Mouse (Mus musculus) right cerebral cortex, postnatal 14 days (tissue): Measurements from ENCODE around the gene Bhlha9.

Experiments used
- DNase-seq: peaks from one replicate; pipeline ENCODE4 v3.0.0; 2022

The Bhlha9 gene

DNA sequence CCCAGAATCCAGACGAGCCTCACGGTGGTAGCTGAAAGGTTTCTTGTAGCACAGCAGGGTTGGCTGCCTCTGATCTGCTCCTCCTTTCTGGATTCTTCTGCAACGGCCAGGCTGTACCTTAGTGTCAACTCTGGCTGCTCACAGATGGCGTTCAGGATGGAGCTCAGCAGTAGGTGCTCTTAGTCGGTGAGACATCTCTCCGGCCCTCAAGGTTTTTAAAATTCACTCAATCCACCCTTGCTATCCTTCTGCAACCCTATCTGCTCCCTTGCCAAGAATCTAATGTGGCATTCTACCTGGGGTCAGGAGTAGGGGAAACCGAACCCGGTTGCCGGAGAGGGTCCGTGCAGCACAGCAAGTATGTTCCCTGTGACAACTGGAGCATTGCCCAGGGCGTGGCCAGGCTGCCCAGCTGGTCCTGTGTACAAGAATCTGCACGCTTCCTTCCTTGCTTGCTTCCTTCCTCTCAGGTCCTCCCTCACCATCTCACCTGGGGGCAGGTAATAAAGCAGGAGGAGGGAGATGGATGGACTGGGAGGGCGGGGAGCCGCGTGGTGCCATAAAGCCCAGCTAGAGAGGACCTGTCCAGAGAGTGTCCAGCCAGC lies at the start of gene Bhlha9:
TSS of gene Bhlha9 (plus strand) at position 600 of the 605 bp plus-strand sequence.
- DNase-seq = no peak

DNA sequence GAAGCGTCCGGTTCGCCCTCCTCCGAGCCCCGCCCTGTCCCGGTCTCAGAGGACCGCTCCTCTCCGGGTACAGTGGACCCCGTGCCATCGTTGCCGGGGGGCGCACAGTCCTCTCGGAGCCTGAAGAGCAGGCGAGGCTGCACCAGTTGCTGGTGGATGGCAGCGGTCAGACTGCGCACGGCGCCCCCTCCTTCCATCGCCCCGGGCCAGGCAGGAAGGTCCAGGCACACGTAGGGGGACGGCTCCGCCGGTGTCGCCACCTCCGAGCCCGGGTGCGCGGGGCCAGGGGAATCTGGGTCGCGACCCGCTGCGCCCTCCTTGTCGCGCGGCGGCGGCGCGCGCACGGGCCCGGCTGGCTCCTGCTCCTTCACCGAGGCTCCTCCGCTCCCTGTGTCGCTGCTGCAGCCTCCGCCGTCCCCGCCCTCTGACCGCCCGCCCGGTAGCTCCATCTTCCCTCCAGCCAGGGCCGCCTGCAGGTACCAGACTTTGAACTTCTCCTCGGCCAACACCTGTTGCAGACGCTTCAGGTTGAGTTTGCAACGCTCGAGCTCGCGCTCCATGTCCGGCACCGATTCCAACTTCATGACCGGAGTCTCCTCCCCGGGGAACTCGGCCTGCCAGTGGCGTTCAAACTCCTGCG lies 49.6 kb upstream of the Bhlha9 start:
- DNase-seq = peak; percentile 15

DNA sequence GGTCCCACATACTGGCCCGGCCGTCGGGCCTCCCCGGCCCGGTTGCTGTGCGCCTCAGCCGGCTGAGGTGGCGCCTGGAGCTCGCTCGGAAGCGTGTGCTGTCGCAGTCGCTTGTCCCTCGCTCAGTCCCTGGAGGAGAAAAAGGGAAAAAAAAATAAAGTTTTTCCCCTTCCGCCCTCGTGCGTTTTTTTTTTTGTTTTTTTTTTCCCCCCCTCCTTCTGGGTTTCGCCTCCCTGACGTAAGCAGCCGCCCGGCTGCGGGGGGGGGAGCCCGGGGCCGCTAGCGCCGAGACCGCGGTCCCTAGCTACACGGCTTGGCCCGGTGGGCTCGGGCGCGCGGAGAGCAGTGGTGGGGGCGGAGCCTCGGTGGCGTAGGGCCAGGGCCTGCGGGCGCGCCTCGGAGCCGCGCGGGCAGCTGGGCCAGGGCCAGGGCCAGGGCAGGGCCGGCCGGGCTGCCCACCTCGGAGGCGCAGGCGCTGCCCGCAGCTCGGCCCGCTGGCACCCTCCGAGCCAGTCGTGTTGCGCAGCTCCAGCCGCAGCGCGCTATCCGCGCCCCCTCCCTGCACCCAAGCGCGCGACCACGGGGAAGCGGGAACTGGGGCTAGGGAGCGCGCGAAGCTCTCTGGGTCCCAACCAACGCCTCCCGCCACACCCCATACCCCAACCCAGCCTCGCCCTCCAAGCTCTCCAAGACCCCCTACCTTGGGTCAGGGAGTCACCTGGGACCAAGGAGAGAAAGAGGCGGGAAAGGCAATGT lies 48.9 kb upstream of the Bhlha9 start:
- peak; percentile 59 for DNase-seq

DNA sequence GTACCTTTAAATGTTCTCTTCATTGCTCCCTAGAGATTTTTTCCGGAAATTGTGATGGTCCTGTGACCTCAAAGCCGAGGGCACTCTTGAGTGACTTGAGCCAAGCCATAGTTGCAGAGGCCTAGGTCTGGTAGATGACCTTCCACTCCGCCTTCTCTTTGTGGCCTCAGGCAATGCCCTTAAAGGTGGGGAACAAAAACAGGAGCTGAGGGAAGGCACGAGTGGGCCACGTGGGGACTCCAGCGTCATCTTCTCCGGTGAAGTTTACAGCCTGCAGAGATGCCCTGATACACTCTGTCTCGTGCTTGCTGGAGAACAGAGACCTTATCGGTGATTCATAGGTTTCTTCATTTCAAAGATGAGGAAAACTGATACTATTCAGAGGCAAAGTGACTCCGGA lies 48.2 kb upstream of the Bhlha9 start:
- no peak for DNase-seq

DNA sequence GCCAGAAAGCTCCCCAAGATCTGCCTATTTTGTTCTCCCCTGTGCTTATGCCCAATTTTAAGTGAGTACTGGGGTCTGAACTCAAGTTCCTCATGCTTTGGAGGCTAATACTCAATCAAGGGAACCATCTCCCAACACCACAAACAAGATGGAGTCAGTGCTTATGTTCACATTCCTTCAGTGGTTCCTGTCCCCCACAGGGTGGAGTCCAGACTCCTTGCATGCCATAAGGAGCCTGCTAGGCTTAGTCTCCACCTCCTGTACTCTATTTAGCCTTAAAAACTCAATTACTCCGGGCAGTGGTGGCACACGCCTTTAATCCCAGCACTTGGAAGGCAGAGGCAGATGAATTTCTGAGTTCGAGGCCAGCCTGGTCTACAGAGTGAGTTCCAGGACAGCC lies 47.4 kb upstream of the Bhlha9 start:
- no peak for DNase-seq

DNA sequence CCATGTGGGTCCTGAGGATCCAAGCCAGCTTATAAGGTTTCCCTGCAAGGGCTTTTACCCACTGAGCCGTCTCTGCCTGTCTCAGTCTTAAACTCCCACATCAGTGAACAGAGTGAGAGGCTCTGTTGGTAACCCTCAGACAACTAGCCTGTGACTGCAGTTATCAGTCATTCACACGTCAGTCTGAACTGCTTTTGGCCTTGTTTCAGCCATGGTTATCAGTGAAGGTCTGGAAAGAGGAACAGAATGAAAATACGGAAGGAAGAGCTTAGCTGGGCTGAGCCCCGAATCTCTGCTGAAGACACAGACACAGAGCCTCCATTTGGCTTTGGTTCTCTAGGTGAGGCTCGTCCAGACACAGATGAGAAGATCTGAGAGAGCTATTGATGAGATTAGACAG lies 43.7 kb upstream of the Bhlha9 start:
- no peak for DNase-seq

DNA sequence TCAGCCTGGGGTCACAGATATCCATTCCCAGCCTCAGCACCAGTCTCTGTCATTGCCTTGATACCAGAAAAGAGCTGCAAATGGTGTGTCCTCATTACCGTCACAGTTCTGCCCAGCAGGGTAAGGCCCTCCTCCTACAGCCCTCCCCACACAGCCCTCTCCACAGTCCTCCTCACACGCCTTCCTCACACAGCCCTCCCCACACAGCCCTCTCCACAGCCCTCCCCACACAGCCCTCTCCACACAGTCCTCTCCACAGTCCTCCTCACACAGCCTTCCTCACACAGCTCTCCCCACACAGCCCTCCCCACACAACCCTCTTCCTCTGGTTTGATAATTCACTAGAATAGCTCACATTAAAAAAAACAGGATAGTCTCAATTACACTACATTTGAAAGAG lies 42.2 kb upstream of the Bhlha9 start:
- DNase-seq = no peak

DNA sequence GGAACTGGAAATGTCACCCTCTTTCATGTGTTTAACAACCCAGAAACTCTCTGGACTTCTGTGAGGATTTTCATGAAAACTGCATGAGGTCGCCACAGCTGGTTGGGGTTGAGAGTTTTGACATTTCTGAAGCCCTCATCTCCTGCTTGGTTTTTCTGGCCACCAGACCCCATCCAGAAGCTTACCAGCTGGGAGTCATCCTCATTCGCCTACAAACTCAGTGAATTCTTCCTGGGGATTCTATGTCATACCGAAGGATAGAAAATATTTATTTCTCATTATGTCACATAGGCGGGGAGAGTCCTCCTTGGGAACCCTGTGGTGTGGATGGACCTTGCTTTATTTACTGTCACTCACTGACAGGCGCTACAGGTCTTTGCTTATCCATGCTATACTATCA lies 41.8 kb upstream of the Bhlha9 start:
- no peak for DNase-seq

DNA sequence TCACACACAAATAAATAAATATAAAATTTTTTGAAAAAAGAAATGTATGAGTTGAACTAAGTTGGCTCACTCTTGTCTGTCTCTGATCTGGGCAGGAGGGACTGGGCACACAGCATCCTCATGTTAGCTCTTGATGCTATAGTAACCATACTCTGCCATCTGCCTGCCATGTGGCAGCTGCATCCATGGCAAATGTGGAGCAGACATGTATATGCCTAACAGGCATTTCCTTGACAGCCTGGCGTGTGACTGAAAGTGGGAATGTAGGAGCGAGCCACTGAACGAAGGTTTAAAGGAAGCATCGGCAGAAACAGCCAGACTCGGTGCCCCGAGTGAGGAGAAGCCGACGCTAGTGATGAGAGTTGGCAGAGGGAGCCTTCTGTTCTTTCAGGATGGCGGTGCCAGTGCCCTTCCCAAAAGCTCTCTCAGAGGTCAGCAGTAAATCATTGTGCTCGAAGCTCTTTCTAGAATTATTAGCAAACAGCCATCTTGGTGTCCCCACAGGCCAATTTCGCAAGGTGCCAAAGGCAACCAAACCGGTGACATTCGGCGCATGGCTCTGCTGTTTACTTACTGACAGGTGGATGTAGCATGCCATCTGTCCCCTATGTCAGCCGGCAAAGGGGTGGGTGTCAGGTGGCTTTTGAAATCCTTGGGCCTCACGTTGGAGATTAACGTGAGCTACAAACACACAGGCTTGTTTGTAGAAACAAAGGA lies 32.8 kb upstream of the Bhlha9 start:
- peak; percentile 16 for DNase-seq

DNA sequence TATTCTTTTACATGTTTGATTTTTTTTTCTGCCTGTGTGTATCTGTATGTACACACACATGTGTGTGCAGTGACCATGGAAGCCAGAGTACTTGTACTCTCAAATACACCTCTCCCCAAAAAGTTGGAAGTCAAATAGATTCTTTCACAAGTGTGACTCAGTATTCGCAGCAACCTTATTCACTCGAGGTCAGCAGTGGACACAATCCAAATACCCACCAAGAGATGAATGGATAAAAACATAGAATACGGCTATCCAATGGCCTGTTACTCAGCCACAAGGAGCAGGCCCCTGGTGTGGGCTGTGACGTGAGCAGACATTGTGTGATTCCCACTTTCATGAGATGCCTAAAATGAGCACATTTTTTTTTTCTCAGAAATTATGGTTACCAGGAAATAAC lies 32.0 kb upstream of the Bhlha9 start:
- no peak for DNase-seq

DNA sequence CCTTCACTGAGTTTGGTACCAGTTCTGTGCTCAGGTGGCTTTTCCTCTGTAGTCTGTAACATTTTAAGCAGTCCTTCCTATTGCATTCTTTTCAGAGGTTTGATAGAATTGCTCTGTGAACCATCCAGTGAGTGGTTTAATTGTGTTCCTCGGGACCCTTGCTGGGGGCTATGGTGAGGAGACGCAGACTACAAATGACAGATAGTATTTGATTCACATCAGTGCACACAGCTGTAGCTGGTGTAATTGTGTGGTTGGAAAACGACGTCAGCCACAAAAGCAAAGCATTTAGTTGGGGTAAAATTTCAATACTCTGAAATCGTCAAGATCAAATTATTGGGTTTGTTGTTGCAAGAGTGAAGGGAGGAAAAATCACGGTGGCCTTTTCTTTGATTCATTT lies 28.0 kb upstream of the Bhlha9 start:
- DNase-seq = no peak

DNA sequence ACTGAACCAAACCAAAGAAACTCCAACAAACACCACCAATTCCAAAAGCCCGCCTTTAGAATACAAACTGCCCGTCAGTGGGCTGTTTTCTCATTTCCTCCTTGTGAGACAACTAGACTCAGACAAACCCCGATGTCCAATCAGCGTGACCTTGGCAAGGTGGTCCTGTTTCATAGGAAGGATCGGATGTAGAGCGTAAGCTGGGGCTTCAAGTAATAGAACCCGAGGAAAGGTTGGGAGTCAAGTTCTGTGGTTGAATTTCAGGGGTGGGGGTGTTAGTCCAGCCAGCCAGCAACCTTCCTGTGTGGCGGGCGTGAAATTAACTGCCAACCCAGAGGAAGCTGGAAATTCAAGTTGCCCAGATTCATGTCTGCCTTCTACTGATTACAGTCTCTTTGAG lies 27.2 kb upstream of the Bhlha9 start:
- DNase-seq = no peak

DNA sequence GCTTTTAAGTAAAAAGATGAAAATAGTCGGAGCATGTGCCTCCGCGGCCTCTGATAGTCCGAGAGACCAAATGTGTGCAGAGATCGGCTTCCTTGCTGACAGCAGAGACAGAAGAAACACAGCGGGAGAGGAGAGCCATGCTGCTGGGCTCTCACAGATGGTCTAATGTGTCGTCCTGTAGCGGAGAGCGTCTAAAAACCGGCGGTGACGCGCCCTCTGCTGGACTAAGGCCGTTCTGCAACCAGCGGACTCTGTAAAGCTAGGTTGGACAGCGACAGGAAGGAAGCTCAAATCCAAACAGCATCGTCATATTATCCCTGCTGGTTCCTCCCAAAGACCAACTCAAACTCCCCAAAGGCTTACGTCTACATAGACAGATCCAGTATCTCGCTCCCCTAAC lies 26.3 kb upstream of the Bhlha9 start:
- DNase-seq = peak; percentile 96

DNA sequence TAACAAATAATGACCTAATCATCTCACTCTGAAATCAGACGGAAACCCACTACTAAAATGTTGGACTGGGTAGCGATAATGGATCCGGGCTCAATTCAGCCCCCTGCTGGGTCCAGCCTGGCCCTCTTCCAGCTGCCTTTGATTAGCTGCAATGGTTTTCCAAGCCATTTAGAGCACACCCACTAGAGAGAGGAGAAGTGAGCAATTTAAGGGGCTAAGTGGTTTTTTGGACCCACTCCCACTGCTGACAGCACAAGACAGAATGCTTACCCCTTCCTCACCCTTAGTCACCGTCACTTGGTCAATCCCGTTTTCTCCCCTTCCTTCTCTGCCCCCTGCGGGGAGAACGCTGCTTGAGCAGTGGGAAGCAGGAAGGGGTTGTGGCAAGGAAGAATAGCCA lies 25.2 kb upstream of the Bhlha9 start:
- no peak for DNase-seq

DNA sequence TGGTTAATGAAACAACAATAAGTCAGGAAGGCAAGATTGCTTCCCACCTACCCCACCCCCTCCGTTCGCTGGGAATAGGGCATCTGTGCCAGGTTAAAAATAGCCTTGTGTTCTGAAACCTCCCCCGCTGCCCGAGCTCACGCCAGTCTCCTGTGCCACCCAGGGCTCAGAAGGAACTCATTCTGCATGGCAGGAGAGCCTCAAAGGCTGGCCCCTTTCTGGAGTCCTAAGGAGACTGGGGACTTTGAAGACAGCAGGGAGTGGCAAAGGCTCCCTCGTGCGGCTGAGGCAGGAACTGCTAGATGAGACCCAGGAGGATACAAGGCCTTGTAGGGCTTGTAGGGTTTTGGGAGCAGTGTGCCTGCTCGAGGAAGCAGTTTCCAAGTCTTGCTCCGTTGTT lies 24.8 kb upstream of the Bhlha9 start:
- DNase-seq = peak; percentile 83

DNA sequence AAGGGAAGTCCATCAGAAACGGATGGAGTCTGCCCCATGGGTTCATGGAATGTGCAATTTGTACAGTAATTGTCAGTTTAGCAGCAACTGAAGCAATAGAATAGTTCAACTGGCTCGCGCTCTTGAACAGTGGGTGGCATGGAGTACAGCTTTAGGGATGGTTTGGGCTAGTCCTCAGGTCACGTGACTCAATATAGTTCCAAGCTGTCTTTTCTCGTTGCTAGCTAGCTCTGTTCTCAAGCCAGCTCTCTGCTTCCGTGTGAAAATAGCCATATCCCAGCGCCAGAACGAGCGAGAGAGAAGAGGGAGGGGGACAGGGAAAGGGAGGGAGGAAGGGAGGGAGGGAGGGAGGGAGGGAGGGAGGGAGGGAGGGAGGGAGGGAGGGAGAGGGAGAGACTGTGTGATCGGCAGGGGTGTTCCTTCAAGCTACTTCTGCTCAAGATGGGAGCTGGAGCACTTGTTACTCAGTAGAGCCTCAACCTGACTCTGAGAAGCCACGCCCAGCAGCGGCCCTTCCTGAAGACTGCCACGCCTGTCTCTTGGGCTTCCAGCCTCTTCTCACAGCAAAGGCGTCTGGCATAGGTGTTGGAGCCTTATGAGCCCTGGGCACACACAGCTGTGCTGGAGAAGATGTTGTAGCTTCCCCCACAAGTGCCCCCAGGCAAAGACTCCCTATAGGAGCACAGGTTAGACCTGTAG lies 21.3 kb upstream of the Bhlha9 start:
- no peak for DNase-seq

DNA sequence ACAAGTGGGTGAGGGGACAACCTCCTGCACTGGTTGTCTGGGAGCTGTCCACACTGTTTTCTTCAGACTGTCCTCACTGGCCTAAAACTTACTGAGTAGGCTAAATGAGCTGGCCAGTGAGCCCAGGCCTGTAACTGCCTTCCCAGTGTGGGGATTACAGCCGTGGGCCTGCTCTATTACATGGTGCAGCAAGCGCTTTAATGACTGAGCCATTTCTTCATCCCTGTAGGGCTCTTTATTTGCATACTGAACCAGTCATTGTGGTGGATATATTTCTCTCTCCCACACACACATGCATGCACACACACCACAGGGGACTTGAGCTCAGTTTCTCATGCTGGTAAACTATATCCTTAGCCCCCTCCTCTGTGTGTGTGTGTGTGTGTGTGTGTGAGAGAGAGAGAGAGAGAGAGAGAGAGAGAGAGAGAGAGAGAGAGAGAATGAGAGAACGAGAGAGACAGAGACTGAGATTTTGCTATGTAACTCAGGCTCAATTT lies 19.4 kb upstream of the Bhlha9 start:
- DNase-seq = no peak

DNA sequence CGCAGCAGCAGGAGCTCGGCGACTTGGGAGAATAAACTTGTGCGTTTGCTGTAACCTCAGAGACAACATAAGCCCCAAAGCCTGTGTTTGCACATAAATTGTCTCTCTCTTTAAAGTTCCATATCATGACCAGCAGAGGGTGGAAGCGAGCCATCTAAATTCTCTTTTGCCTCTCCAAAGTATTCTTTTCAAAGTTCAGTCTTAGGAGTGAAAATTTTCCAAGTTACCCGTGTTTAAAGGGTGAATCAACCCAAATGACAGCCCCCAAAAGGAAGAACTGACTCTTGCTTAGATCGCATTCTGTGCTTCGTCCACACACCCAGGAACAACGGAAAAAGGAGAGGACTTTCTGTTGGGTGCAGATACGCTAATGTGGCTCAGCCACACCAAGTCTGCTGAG lies 17.2 kb upstream of the Bhlha9 start:
- peak; percentile 65 for DNase-seq

DNA sequence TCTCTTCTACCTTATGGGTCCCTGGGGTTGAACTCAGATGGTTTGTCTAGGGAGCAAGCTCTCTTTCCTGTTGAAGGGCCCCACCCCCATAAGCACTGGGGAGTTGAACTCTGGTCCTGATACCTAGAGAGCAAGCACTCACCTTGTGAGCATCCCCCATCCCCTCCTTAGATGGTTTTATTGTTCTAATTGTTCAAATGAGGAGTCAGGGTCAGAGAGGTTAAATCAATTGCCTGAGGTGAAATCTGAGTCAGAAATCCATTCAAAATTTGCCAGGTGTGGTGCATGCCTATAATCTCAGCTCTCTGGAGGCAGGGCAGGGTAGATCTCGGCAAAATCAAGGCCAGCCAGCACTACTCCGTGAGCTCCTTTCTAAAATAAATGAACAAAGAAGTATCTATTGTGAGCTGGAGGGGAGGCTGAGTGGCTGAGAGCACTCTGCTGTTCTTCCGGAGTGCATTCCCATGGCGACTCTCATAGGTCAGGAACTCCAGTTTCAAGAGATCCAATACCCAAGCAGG lies 14.8 kb upstream of the Bhlha9 start:
- DNase-seq = no peak

DNA sequence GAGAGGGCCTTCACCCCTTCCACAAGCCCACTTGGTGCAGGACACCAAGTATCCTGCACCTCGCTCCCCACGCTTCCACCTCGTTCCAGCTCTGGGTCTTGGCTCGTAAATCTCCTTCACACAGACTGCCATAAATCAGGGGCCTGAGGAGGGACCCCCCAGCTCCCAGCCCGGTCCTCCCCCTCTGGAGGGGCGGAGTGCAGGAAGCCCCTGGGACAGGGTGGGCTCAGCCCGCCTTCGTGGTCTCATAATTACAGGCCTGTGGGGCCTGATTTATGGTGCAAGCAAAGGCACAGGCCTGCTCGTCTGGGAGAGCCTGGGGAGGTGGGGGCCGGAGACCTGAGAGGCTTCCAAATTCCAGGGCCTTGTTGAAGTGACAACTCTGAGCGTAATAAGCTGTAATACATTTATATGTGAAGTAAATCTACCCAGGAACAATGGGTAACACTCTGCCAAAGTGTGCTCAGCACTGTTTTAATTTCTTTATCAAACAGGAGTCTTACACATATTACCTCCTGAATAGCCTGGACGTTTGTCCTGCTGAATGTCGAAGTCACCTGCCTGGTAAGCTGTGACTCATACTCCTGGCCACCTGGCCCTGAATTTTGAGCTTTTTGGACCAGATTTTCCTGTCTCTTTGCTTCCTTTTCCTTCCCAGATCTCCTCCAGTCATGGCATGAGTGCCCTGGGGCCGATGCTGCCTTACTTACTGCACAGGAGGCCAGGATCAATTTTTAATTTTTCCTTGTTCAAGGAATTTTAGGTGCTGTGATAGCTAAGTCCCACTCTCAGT lies 12.9 kb upstream of the Bhlha9 start:
- DNase-seq = no peak

DNA sequence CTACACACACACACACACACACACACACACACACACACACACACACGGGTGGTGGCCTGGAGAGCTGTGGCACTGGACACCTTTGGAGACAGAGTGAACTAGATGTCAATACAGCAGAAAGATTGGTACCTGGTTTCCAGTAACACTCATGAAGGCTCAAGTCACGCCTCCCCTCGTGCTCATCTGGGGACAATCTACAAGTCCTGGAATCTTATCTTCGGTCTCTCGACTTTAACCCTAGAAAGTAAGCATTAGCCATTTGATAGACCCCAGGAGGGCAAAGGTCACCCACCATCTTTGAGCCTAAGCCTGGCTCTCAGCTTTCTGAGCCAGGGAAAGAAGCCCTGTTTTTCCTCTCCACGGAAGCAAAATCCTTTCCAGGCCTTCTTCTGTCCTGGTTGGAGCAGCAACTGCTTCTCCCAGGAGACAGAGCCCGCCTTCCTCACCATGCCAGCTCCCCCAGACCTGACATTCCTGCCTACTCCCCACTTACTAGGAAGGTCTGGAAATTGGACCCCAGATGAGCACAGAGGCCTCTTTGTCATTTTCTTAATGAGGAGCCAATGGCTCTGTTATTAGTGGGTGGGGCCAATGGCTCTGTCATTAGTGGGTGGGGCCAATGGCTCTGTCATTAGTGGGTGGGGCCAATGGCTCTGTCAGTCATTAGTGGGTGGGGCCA lies 10.3 kb upstream of the Bhlha9 start:
- no peak for DNase-seq
